8 mouse cellular contexts compared by ENCODE assay signal in the genomic region with DNA sequence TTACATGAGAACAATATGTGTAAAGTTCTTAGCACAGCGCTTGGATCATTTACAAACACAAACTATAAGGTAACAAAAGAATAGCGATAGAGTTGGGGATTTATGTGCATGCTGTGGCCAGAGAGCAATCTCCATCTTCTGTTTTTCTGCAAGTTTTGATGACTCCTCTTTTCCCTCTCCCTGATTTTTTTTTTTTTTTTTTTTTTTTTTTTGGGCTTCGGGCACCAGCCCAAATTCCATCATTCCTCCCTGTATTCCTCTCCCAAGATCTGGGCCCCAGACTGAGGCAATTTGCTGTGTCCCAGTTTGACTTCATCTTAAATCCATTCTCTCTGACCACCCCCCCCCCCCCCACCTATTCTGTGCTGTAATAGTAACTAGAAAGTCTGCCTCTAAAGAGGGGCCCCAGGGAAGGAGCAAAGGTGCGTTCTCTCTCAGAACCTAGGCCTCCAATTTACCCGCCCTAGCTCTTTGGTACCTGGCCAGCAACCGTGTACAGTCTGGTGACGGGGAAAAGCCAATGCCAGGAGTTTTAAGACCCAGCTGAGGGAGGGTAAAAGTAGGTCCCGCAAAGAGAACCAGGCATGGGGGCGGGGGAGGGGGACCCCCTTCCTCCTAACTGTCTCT. TPM values are rescaled to one million over a fixed set of nuclear protein-coding genes. Genes with fewer than 3 reads are reported as not detected.
A peak's percentile ranks its signal among the peaks of the same experiment; 100 is the strongest.
DNase-seq lines count a peak whose midpoint lies in the region; ATAC-seq and TF ChIP-seq lines count a peak whose summit lies in the region.

No protein-coding gene starts in this region.

- peaks cover 3% of the 10 kb centered on the region; the same call in 1 of the 2 replicates for H3K36me3 ChIP-seq in heart, embryonic 11.5 days (ENCODE audit: control insufficient read depth, insufficient read depth, low read length)
- H3K36me3 ChIP-seq in CH12.LX (replicated peaks in 1 of 2; ENCODE audit: control insufficient read depth in 1 of 2, insufficient read depth in 1 of 2, low read length in 1 of 2), result peaks cover 16 to 25% of the 10 kb centered on the region in 2 experiments
- H3K36me3 ChIP-seq in forebrain, embryonic 13.5 days (ENCODE audit: poor library complexity, severe bottlenecking), result peaks cover 19% of the 10 kb centered on the region
- peaks cover 25% of the 10 kb centered on the region for H3K36me3 ChIP-seq in liver, embryonic 15.5 days (replicated peaks)

- in situ Hi-C loops in CH12.LX (cut with MboI; ENCODE audit: low pct_ligation_motif_present, low pct_unique_long_range_greater_than_20kb, low sequenced_read_pairs), result loop anchor here (25.0 kb wide), 1 partner anchor 916 kb away; a partner anchor contains a TSS

- dilution Hi-C loops in CH12.LX (cut with MboI; ENCODE audit: extremely low pct_ligation_motif_present, extremely low pct_unique_long_range_greater_than_20kb, low sequenced_read_pairs), result no loop called here

- TF ChIP-seq POLR2A in CH12.LX (IDR thresholded peaks at IDR 0.05; ENCODE audit: low read depth, low read length), result no peak

- no peaks in the 10 kb centered on the region for H3K9me3 ChIP-seq in heart, embryonic 11.5 days (replicated peaks; ENCODE audit: control insufficient read depth, low read length)
- H3K9me3 ChIP-seq in CH12.LX (replicated peaks; ENCODE audit: low read length), result no peaks in the 10 kb centered on the region
- H3K9me3 ChIP-seq in forebrain, embryonic 13.5 days (replicated peaks), result no peaks in the 10 kb centered on the region
- no peaks in the 10 kb centered on the region for H3K9me3 ChIP-seq in liver, embryonic 15.5 days (replicated peaks)

- TF ChIP-seq CTCF in CH12.LX (conservative IDR thresholded peaks at IDR 0.05 in 1 of 2, IDR thresholded peaks at IDR 0.05 in 1 of 2; ENCODE audit: low read depth in 2 of 2, low read length in 2 of 2), result no peak

- peak overlapping the region; percentile 70 for H3K9ac ChIP-seq in heart, embryonic 11.5 days (ENCODE audit: low read depth, low read length)
- peak overlapping the region; percentile 54 for H3K9ac ChIP-seq in CH12.LX (ENCODE audit: insufficient read depth, low read depth)
- H3K9ac ChIP-seq in forebrain, embryonic 13.5 days, result peak overlapping the region; percentile 58
- H3K9ac ChIP-seq in liver, embryonic 15.5 days, result peak overlapping the region; percentile 77

- H3K4me1 ChIP-seq in heart, embryonic 11.5 days (ENCODE audit: control insufficient read depth, insufficient read depth, low read length), result peaks cover 54% of the 10 kb centered on the region
- H3K4me1 ChIP-seq in CH12.LX (ENCODE audit: control insufficient read depth in 1 of 2, insufficient read depth in 2 of 2), result peaks cover 21 to 66% of the 10 kb centered on the region in 2 experiments
- H3K4me1 ChIP-seq in forebrain, embryonic 13.5 days, result peaks cover 65% of the 10 kb centered on the region
- peaks cover 87% of the 10 kb centered on the region for H3K4me1 ChIP-seq in liver, embryonic 15.5 days (replicated peaks)

- peak overlapping the region; percentile 94 for H3K4me2 ChIP-seq in heart, embryonic 11.5 days
- H3K4me2 ChIP-seq in CH12.LX (ENCODE audit: insufficient read depth, low read depth, poor library complexity, severe bottlenecking), result peak overlapping the region; percentile 93
- peak overlapping the region; percentile 93 for H3K4me2 ChIP-seq in forebrain, embryonic 13.5 days
- H3K4me2 ChIP-seq in liver, embryonic 15.5 days, result peak overlapping the region; percentile 94

- H3K27me3 ChIP-seq in heart, embryonic 11.5 days (ENCODE audit: control insufficient read depth, insufficient read depth, low read length), result no peaks in the 10 kb centered on the region
- H3K27me3 ChIP-seq in CH12.LX (replicated peaks), result peaks cover 6% of the 10 kb centered on the region
- H3K27me3 ChIP-seq in forebrain, embryonic 13.5 days, result no peaks in the 10 kb centered on the region
- H3K27me3 ChIP-seq in liver, embryonic 15.5 days, result no peaks in the 10 kb centered on the region

- no peak for DNase-seq in heart, postnatal 36 days
- DNase-seq in CH12.LX (ENCODE audit: extremely low read depth), result no peak
- DNase-seq in embryo, embryonic 10.5 days (ENCODE audit: low spot score), result no peak
- no peak for DNase-seq in layer of hippocampus, postnatal 25 days (ENCODE audit: extremely low spot score in 1 of 2, low spot score in 1 of 2)

- no peak for TF ChIP-seq RAD21 in CH12.LX (IDR thresholded peaks at IDR 0.05; ENCODE audit: low read depth, low read length)

- 11% methylated on average over 9 of the region's 9 CpGs for WGBS in heart, embryonic 11.5 days (ENCODE audit: insufficient replicate concordance)
- 14% methylated on average over 9 of the region's 9 CpGs for WGBS in forebrain, embryonic 13.5 days
- WGBS in liver, embryonic 15.5 days (ENCODE audit: insufficient replicate concordance), result 16% methylated on average over 9 of the region's 9 CpGs

- H3K79me2 ChIP-seq in CH12.LX (replicated peaks; ENCODE audit: control insufficient read depth, extremely low read depth, insufficient read depth, poor library complexity, severe bottlenecking), result peaks cover 20% of the 10 kb centered on the region

- H3K27ac ChIP-seq in heart, embryonic 11.5 days (ENCODE audit: low read depth, low read length), result peak overlapping the region; percentile 96
- peak overlapping the region; percentile 5; the same call in 1 of the 2 replicates for H3K27ac ChIP-seq in CH12.LX (ENCODE audit: insufficient read depth, low read depth)
- H3K27ac ChIP-seq in forebrain, embryonic 13.5 days, result peak overlapping the region; percentile 91
- H3K27ac ChIP-seq in liver, embryonic 15.5 days (replicated peaks), result peak overlapping the region; percentile 94

- no peak for TF ChIP-seq EP300 in CH12.LX (IDR thresholded peaks at IDR 0.05; ENCODE audit: low read length)

- peak overlapping the region; percentile 44 for H3K4me3 ChIP-seq in heart, embryonic 11.5 days (ENCODE audit: low read depth, low read length)
- peak overlapping the region; percentile 50 to 89 (median 66) for H3K4me3 ChIP-seq in CH12.LX (replicated peaks in 1 of 3; ENCODE audit: low read depth in 2 of 3, low read length in 2 of 3, poor library complexity in 1 of 3)
- H3K4me3 ChIP-seq in forebrain, embryonic 13.5 days, result peak overlapping the region; percentile 43
- H3K4me3 ChIP-seq in liver, embryonic 15.5 days (replicated peaks), result peak overlapping the region; percentile 67

- intact Hi-C loops in heart, postnatal 36 days (cut with DNase I), result loop anchor here (5.0 kb wide), 2 partner anchors 301 to 321 kb away; a partner anchor contains a TSS

- ATAC-seq in heart, embryonic 11.5 days (replicated peaks; ENCODE audit: insufficient number of reproducible peaks, low FRiP score, low TSS enrichment), result no peak
- no peak for ATAC-seq in forebrain, embryonic 13.5 days
- ATAC-seq in liver, embryonic 15.5 days (ENCODE audit: insufficient read depth), result no peak
- no peak for ATAC-seq in granulocyte monocyte progenitor cell, adult 5-6 weeks (replicated peaks; ENCODE audit: poor library complexity, severe bottlenecking)

RNA-seq across cellular contexts. Expression of a gene that starts 1.5 kb away (rescaled TPM):
- polyA plus RNA-seq in heart, embryonic 11.5 days (2014; fragmentation: Nextera tagmentation; extraction: Ambion mirVana), result 6.2 and 6.3 TPM in 2 replicates
- 10 to 100 TPM; 34.2 to 82.1 TPM for total RNA-seq in heart, postnatal 36 days (2021)
- total RNA-seq in CH12.LX (2012; rRNA removed), result 11.5 and 11.8 TPM in 2 replicates
- 2.8 and 3.2 TPM in 2 replicates for total RNA-seq in CH12.LX (2014; rRNA removed)
- 37.9 and 38.3 TPM in 2 replicates for polyA plus RNA-seq in CH12.LX (2012; ENCODE audit: insufficient read length, low read depth)
- polyA plus RNA-seq in forebrain, embryonic 13.5 days (2015; fragmentation: Nextera tagmentation; extraction: Ambion mirVana), result 6.0 and 6.4 TPM in 2 replicates
- polyA plus RNA-seq in liver, embryonic 15.5 days (2015; fragmentation: Nextera tagmentation; extraction: Ambion mirVana), result 6.4 and 7.6 TPM in 2 replicates
- total RNA-seq in granulocyte monocyte progenitor cell, adult 5-6 weeks (2014; fragmentation: Nextera tagmentation), result 10.3 and 11.7 TPM in 2 replicates
- total RNA-seq in granulocyte monocyte progenitor cell, adult 5-6 weeks (2017), result 9.4 and 9.8 TPM in 2 replicates
- 10 to 100 TPM; 70.1 to 89.0 TPM for total RNA-seq in layer of hippocampus, postnatal 25 days (2021)

RNA-seq across cellular contexts. Expression of a gene that starts 8.2 kb away (rescaled TPM):
- 89.7 and 94.7 TPM in 2 replicates for polyA plus RNA-seq in heart, embryonic 11.5 days (2014; fragmentation: Nextera tagmentation; extraction: Ambion mirVana)
- total RNA-seq in heart, postnatal 36 days (2021), result 10 to 100 TPM; 50.5 to 72.7 TPM
- total RNA-seq in CH12.LX (2012; rRNA removed), result 8.0 and 8.2 TPM in 2 replicates
- 1.3 and 1.4 TPM in 2 replicates for total RNA-seq in CH12.LX (2014; rRNA removed)
- 26.0 and 26.7 TPM in 2 replicates for polyA plus RNA-seq in CH12.LX (2012; ENCODE audit: insufficient read length, low read depth)
- polyA plus RNA-seq in forebrain, embryonic 13.5 days (2015; fragmentation: Nextera tagmentation; extraction: Ambion mirVana), result 110 and 124 TPM in 2 replicates
- polyA plus RNA-seq in liver, embryonic 15.5 days (2015; fragmentation: Nextera tagmentation; extraction: Ambion mirVana), result 14.9 and 19.6 TPM in 2 replicates
- total RNA-seq in granulocyte monocyte progenitor cell, adult 5-6 weeks (2014; fragmentation: Nextera tagmentation), result 59.2 and 63.1 TPM in 2 replicates
- 7.2 and 8.6 TPM in 2 replicates for total RNA-seq in granulocyte monocyte progenitor cell, adult 5-6 weeks (2017)
- total RNA-seq in layer of hippocampus, postnatal 25 days (2021), result 1,000 to 10,000 TPM in 1 of 2 experiments, 100 to 1,000 TPM in 1; 978 to 1,010 TPM

RNA-seq across cellular contexts. Expression of a gene that starts 23.7 kb away (rescaled TPM):
- polyA plus RNA-seq in heart, embryonic 11.5 days (2014; fragmentation: Nextera tagmentation; extraction: Ambion mirVana), result 0.35 and 0.64 TPM in 2 replicates
- total RNA-seq in heart, postnatal 36 days (2021), result not detected
- 0.04 TPM in 1 of 2 replicates, not detected in the other for total RNA-seq in CH12.LX (2012; rRNA removed)
- total RNA-seq in CH12.LX (2014; rRNA removed), result not detected in 2 replicates
- not detected in 2 replicates for polyA plus RNA-seq in CH12.LX (2012; ENCODE audit: insufficient read length, low read depth)
- 0.12 and 0.21 TPM in 2 replicates for polyA plus RNA-seq in forebrain, embryonic 13.5 days (2015; fragmentation: Nextera tagmentation; extraction: Ambion mirVana)
- 0.12 and 0.18 TPM in 2 replicates for polyA plus RNA-seq in liver, embryonic 15.5 days (2015; fragmentation: Nextera tagmentation; extraction: Ambion mirVana)
- total RNA-seq in granulocyte monocyte progenitor cell, adult 5-6 weeks (2014; fragmentation: Nextera tagmentation), result not detected in 2 replicates
- total RNA-seq in granulocyte monocyte progenitor cell, adult 5-6 weeks (2017), result not detected in 2 replicates
- total RNA-seq in layer of hippocampus, postnatal 25 days (2021), result under 1 TPM; 0.80 to 0.96 TPM

RNA-seq across cellular contexts. Expression of a gene that starts 25.9 kb away (rescaled TPM):
- 26.4 and 28.2 TPM in 2 replicates for polyA plus RNA-seq in heart, embryonic 11.5 days (2014; fragmentation: Nextera tagmentation; extraction: Ambion mirVana)
- 1 to 10 TPM; 4.2 to 6.1 TPM for total RNA-seq in heart, postnatal 36 days (2021)
- total RNA-seq in CH12.LX (2012; rRNA removed) (24.4 and 30.1 TPM in 2 replicates), CH12.LX (2014; rRNA removed) (20.3 and 31.3 TPM in 2 replicates)
- polyA plus RNA-seq in CH12.LX (2012; ENCODE audit: insufficient read length, low read depth), result 13.4 and 22.6 TPM in 2 replicates
- 55.1 and 57.2 TPM in 2 replicates for polyA plus RNA-seq in forebrain, embryonic 13.5 days (2015; fragmentation: Nextera tagmentation; extraction: Ambion mirVana)
- polyA plus RNA-seq in liver, embryonic 15.5 days (2015; fragmentation: Nextera tagmentation; extraction: Ambion mirVana), result 20.2 and 21.6 TPM in 2 replicates
- 15.1 and 48.9 TPM in 2 replicates for total RNA-seq in granulocyte monocyte progenitor cell, adult 5-6 weeks (2014; fragmentation: Nextera tagmentation)
- total RNA-seq in granulocyte monocyte progenitor cell, adult 5-6 weeks (2017), result 10.4 and 24.9 TPM in 2 replicates
- 10 to 100 TPM; 21.1 to 21.6 TPM for total RNA-seq in layer of hippocampus, postnatal 25 days (2021)

RNA-seq across cellular contexts. Expression of a gene that starts 25.9 kb away (rescaled TPM):
- 0.32 and 0.49 TPM in 2 replicates for polyA plus RNA-seq in heart, embryonic 11.5 days (2014; fragmentation: Nextera tagmentation; extraction: Ambion mirVana)
- under 1 TPM in 1 of 2 experiments, not detected in 1; 0.22 TPM for total RNA-seq in heart, postnatal 36 days (2021)
- total RNA-seq in CH12.LX (2012; rRNA removed), result not detected in 2 replicates
- total RNA-seq in CH12.LX (2014; rRNA removed), result not detected in 2 replicates
- not detected in 2 replicates for polyA plus RNA-seq in CH12.LX (2012; ENCODE audit: insufficient read length, low read depth)
- polyA plus RNA-seq in forebrain, embryonic 13.5 days (2015; fragmentation: Nextera tagmentation; extraction: Ambion mirVana), result 0.21 and 0.34 TPM in 2 replicates
- polyA plus RNA-seq in liver, embryonic 15.5 days (2015; fragmentation: Nextera tagmentation; extraction: Ambion mirVana), result 0.07 TPM in 1 of 2 replicates, not detected in the other
- 0.17 TPM in 1 of 2 replicates, not detected in the other for total RNA-seq in granulocyte monocyte progenitor cell, adult 5-6 weeks (2014; fragmentation: Nextera tagmentation)
- not detected in 2 replicates for total RNA-seq in granulocyte monocyte progenitor cell, adult 5-6 weeks (2017)
- total RNA-seq in layer of hippocampus, postnatal 25 days (2021), result under 1 TPM; 0.68 to 0.89 TPM

Comparison
In these comparisons a context has a peak if more than half of its experiments do, and no peak if none do; other contexts are left out.
1. H3K27ac ChIP-seq: peak in every context shown above with its lines; median percentile 96 in heart, embryonic 11.5 days; 94 in liver, embryonic 15.5 days; 91 in forebrain, embryonic 13.5 days; 5 in CH12.LX.
2. RNA of a gene that starts 8.2 kb away (total RNA-seq): 978 to 1,010 TPM in layer of hippocampus, postnatal 25 days; 50.5 to 72.7 TPM in heart, postnatal 36 days, 7.2 to 63.1 TPM in granulocyte monocyte progenitor cell, adult 5-6 weeks and 1.3 to 8.2 TPM in CH12.LX; every median in the first group is over 10 times any median in the second.
3. Peak in every context shown above with its lines, with median percentiles within 50 percentile points of each other: H3K4me2 ChIP-seq, H3K4me3 ChIP-seq and H3K9ac ChIP-seq.